Mouse (Mus musculus) MEL (cell line): ENCODE measurements around the gene Rrp12. TPM values are rescaled to one million over a fixed set of nuclear protein-coding genes. Genes with fewer than 3 reads are reported as not detected.

Experiments used
- DNase-seq: peaks from one replicate; pipeline ENCODE4 v3.0.0; 2011; ENCODE audit warnings: low read depth, low spot score
- H3K27ac ChIP-seq: 2 replicates; pipeline ENCODE4 v1.5.1; 2012; ENCODE audit warnings: low read depth, mild to moderate bottlenecking, control low read depth, low read length, moderate library complexity; ENCODE audit not compliant: control insufficient read depth
- H3K27me3 ChIP-seq, 2 experiments: fragments of 150-350 bp in 1 of 2; sonication (generic) in 1 of 2; 2 replicates each; pipeline ENCODE4 v1.6.1; 2012; ENCODE audit warnings: low read length in 2 of 2, mild to moderate bottlenecking in 2 of 2, improper control_type of control experiment in 1 of 2, moderate library complexity in 1 of 2; ENCODE audit not compliant: insufficient read depth in 2 of 2, control insufficient read depth in 1 of 2
- H3K36me3 ChIP-seq, 2 experiments: 2 replicates each; pipeline ENCODE4 v1.6.1; 2012 to 2014; ENCODE audit warnings: low read length in 2 of 2, improper control_type of control experiment in 1 of 2, inconsistent platforms in 1 of 2, mild to moderate bottlenecking in 1 of 2; ENCODE audit not compliant: insufficient read depth in 2 of 2, control insufficient read depth in 1 of 2
- H3K4me1 ChIP-seq, 2 experiments: fragments of 150-350 bp in 1 of 2; sonication (generic) in 1 of 2; 2 replicates each; pipeline ENCODE4 v1.6.1; 2012; ENCODE audit warnings: low read length in 2 of 2, improper control_type of control experiment in 1 of 2, mild to moderate bottlenecking in 1 of 2; ENCODE audit not compliant: insufficient read depth in 2 of 2, control insufficient read depth in 1 of 2
- H3K4me3 ChIP-seq, 2 experiments: fragments of 150-350 bp in 1 of 2; sonication (generic) in 1 of 2; 2 replicates each; pipeline ENCODE4 v1.5.1; 2012; ENCODE audit warnings: low read depth in 2 of 2, low read length in 2 of 2, mild to moderate bottlenecking in 2 of 2, moderate library complexity in 2 of 2, control low read depth in 1 of 2, improper control_type of control experiment in 1 of 2; ENCODE audit not compliant: control insufficient read depth in 1 of 2, insufficient read depth in 1 of 2
- H3K79me2 ChIP-seq: 2 replicates; pipeline ENCODE4 v1.6.1; 2012; ENCODE audit warnings: mild to moderate bottlenecking, low read length, moderate library complexity; ENCODE audit not compliant: control insufficient read depth, poor library complexity, insufficient read depth
- H3K9ac ChIP-seq: 2 replicates; pipeline ENCODE4 v1.6.1; 2012; ENCODE audit warnings: low read depth, mild to moderate bottlenecking, control low read depth, low read length, moderate library complexity; ENCODE audit not compliant: control insufficient read depth, poor library complexity, severe bottlenecking
- H3K9me3 ChIP-seq: fragments of 150-350 bp; sonication (generic); replicated peaks from 2 replicates; pipeline ENCODE4 v1.6.1; 2012; ENCODE audit warnings: mild to moderate bottlenecking, low read length, improper control_type of control experiment, moderate library complexity; ENCODE audit not compliant: insufficient read depth
- CHD2 ChIP-seq: IDR thresholded peaks from 2 replicates; pipeline ENCODE4 v1.6.1; 2011; ENCODE audit warnings: low read length, improper control_type of control experiment
- CTCF ChIP-seq, 3 experiments: IDR thresholded peaks in 2 of 3; conservative IDR thresholded peaks in 1 of 3; 2 replicates each; pipeline ENCODE4 v1.5.1; 2011 to 2012; ENCODE audit warnings: low read length in 3 of 3, low read depth in 2 of 3, mild to moderate bottlenecking in 2 of 3, improper control_type of control experiment in 1 of 3, inconsistent platforms in 1 of 3, mixed read lengths in 1 of 3, moderate library complexity in 1 of 3; ENCODE audit not compliant: control insufficient read depth in 1 of 3, insufficient read depth in 1 of 3, poor library complexity in 1 of 3, severe bottlenecking in 1 of 3
- ELF1 ChIP-seq: IDR thresholded peaks from 2 replicates; pipeline ENCODE4 v1.6.1; 2014; ENCODE audit warnings: low read depth, mild to moderate bottlenecking, inconsistent platforms, low read length, improper control_type of control experiment, moderate library complexity
- ETS1 ChIP-seq: IDR thresholded peaks from 2 replicates; pipeline ENCODE4 v1.6.1; 2012; ENCODE audit warnings: low read depth, mild to moderate bottlenecking, inconsistent platforms, low read length, improper control_type of control experiment, moderate library complexity
- GATA1 ChIP-seq: IDR thresholded peaks from 2 replicates; pipeline ENCODE4 v1.6.1; 2011; ENCODE audit warnings: low read depth, low read length, improper control_type of control experiment
- JUND ChIP-seq: IDR thresholded peaks from 2 replicates; pipeline ENCODE4 v1.6.1; 2011; ENCODE audit warnings: low read depth, mild to moderate bottlenecking, improper control_type of control experiment, low read length
- MAFK ChIP-seq: IDR thresholded peaks from 2 replicates; pipeline ENCODE4 v1.6.1; 2011; ENCODE audit warnings: low read depth, mild to moderate bottlenecking, low read length, improper control_type of control experiment, borderline replicate concordance
- MAX ChIP-seq: IDR thresholded peaks from 2 replicates; pipeline ENCODE4 v1.6.1; 2011; ENCODE audit warnings: low read length, improper control_type of control experiment
- MAZ ChIP-seq: IDR thresholded peaks from 2 replicates; pipeline ENCODE4 v1.6.1; 2012; ENCODE audit warnings: low read depth, mild to moderate bottlenecking, inconsistent platforms, low read length, improper control_type of control experiment
- MXI1 ChIP-seq: IDR thresholded peaks from 2 replicates; pipeline ENCODE4 v1.6.1; 2011; ENCODE audit warnings: mild to moderate bottlenecking, low read depth, low read length, improper control_type of control experiment
- MYB ChIP-seq: IDR thresholded peaks from 2 replicates; pipeline ENCODE4 v1.6.1; 2011; ENCODE audit warnings: mild to moderate bottlenecking, low read depth, low read length, improper control_type of control experiment
- NELFE ChIP-seq: IDR thresholded peaks from 2 replicates; pipeline ENCODE4 v1.6.1; 2011; ENCODE audit warnings: low read depth, low read length, improper control_type of control experiment
- POLR2A ChIP-seq, 2 experiments: IDR thresholded peaks; 2 replicates each; pipeline ENCODE4 v1.6.1; 2011 to 2012; ENCODE audit warnings: low read length in 2 of 2, mild to moderate bottlenecking in 2 of 2, control low read depth in 1 of 2, improper control_type of control experiment in 1 of 2, low read depth in 1 of 2, moderate library complexity in 1 of 2; ENCODE audit not compliant: control insufficient read depth in 1 of 2, insufficient read depth in 1 of 2, poor library complexity in 1 of 2
- POLR2AphosphoS5 ChIP-seq: IDR thresholded peaks from 2 replicates; pipeline ENCODE4 v1.6.1; 2012; ENCODE audit warnings: low read depth, borderline replicate concordance, mild to moderate bottlenecking, inconsistent platforms, low read length, moderate library complexity, mixed read lengths
- RAD21 ChIP-seq: IDR thresholded peaks from 2 replicates; pipeline ENCODE4 v1.6.1; 2011; ENCODE audit warnings: mild to moderate bottlenecking, low read depth, low read length, improper control_type of control experiment
- TAL1 ChIP-seq: IDR thresholded peaks from 2 replicates; pipeline ENCODE4 v1.6.1; 2012; ENCODE audit warnings: mild to moderate bottlenecking, inconsistent platforms, low read length, moderate library complexity, mixed read lengths
- TBP ChIP-seq: IDR thresholded peaks from 2 replicates; pipeline ENCODE4 v1.8.0; 2011; ENCODE audit warnings: low read depth, low read length, improper control_type of control experiment
- TCF12 ChIP-seq: IDR thresholded peaks from 2 replicates; pipeline ENCODE4 v1.6.1; 2014; ENCODE audit warnings: low read depth, mild to moderate bottlenecking, inconsistent platforms, low read length, improper control_type of control experiment, moderate library complexity
- UBTF ChIP-seq: IDR thresholded peaks from 2 replicates; pipeline ENCODE4 v1.6.1; 2012; ENCODE audit warnings: low read depth, mild to moderate bottlenecking, inconsistent platforms, low read length, improper control_type of control experiment, moderate library complexity, borderline replicate concordance; ENCODE audit not compliant: insufficient read depth
- ZKSCAN1 ChIP-seq: IDR thresholded peaks from 2 replicates; pipeline ENCODE4 v1.6.1; 2012; ENCODE audit warnings: low read depth, mild to moderate bottlenecking, inconsistent platforms, low read length, improper control_type of control experiment, moderate library complexity
- ZMIZ1 ChIP-seq: IDR thresholded peaks from 2 replicates; pipeline ENCODE4 v1.6.1; 2012; ENCODE audit warnings: low read depth, mild to moderate bottlenecking, inconsistent platforms, low read length, improper control_type of control experiment, moderate library complexity
- polyA plus RNA-seq, 2 experiments: library from polyadenylated mRNA; stranded (reverse) in 1 of 2; unstranded in 1 of 2; fragments of >175 nt in 1 of 2; fragments of >200 nt in 1 of 2; gene quantifications; 2 replicates each; pipeline versions ENCODE4 v1.2.1 to v1.2.4; 2012; ENCODE audit warnings: low replicate concordance in 2 of 2, low read depth in 1 of 2; ENCODE audit not compliant: insufficient read length in 2 of 2, insufficient read depth in 1 of 2, missing spikeins in 1 of 2
- total RNA-seq: library from RNA; depleted of rRNA; stranded (reverse); fragments of 300-350 nt; gene quantifications from 2 replicates; pipeline ENCODE4 v1.2.3, GENCODE M21; 2012

Rrp12 gene
- total and polyA plus RNA-seq, 3 experiments: 44.5 to 134 (median 106) TPM

DNA sequence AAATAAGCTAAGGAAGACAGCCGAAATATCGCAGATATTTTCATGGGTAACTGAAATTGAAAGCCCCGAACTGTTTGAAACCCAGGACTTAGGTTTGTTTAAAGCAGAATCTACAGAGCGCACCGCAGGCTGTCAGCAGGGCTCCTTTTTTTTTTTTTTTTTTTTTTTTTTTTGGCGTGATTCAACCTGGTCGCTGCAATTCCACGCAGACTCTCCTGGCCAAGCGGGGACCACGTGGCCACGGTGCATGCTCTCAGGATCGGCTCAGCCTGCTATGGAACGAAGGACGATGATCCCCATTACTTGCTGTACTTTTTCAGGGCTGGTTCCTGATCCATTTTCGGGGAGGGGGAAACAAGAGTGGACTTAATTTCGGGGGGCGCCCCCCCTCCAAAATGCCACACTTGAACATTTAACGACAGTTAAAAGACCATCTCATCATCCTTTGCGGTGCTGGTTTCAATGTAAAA lies 64.8 kb downstream of the Rrp12 start (continued):
- TF ChIP-seq ZKSCAN1: no peak
- no peak for TF ChIP-seq MAFK
- TF ChIP-seq TBP: peak; percentile 63
- no peak for TF ChIP-seq CHD2
- TF ChIP-seq TAL1: no peak
- no peak for TF ChIP-seq JUND
- TF ChIP-seq GATA1: no peak
- TF ChIP-seq ETS1: 0 out of 2 replicates have a peak, but pooled peaks have one; percentile 39
- no peak for TF ChIP-seq MYB
- no peak for TF ChIP-seq RAD21
- TF ChIP-seq TCF12: no peak
- TF ChIP-seq MXI1: peak; percentile 99
- TF ChIP-seq POLR2AphosphoS5: no peak
- TF ChIP-seq, all 39 proteins: peak for 17

DNA sequence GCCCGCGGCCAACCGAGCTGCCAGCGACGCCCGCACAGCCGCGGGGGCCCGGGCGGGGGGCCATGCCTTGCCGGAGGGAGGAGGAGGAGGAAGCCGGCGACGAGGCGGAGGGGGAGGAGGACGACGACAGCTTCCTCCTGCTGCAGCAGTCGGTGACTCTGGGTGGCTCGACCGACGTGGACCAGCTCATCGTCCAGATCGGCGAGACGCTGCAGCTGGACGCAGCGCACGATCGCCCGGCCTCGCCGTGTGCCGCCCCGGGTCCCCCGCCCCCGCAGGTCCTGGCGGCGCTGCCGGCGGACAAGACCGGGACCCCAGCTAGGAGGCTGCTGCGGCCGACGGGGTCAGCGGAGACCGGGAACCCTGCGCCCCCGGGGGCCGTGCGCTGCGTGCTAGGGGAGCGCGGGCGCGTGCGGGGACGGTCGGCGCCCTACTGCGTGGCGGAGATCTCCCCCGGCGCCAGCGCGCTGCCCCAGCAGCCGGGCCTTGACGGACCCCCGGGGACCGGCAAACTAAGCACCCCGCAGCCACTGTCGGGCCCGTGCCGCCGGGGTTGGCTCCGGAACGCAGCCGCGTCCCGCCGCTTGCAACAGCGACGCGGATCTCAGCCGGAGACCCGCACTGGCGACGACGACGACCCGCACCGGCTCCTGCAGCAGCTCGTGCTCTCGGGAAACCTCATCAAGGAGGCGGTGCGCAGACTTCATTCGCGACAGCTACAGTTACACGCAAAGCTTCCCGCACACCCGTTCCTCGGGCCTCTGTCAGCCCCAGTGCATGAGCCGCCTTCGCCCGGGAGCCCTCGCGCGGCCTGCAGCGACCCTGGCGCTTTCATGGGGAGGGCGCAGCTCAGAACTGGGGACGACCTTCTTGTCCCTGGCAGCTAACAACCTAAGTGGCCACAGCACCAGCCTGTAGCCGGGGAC lies 65.6 kb downstream of the Rrp12 start:
- TF ChIP-seq CTCF (IDR thresholded peaks at IDR 0.05 in 2 of 3, conservative IDR thresholded peaks at IDR 0.05 in 1 of 3; ENCODE audit: control insufficient read depth in 1 of 3, insufficient read depth in 1 of 3, low read depth in 2 of 3, low read length in 3 of 3, poor library complexity in 1 of 3, severe bottlenecking in 1 of 3) (no peak), ELF1 (no peak), POLR2A (IDR thresholded peaks at IDR 0.05; ENCODE audit: control insufficient read depth in 1 of 2, insufficient read depth in 1 of 2, low read depth in 1 of 2, low read length in 2 of 2, poor library complexity in 1 of 2) (peak; percentile 45 to 62; a peak in 2 of 4 replicates), TCF12 (0 out of 2 replicates have a peak, but pooled peaks have one; percentile 6), NELFE (peak; percentile 59; the same call in 1 of the 2 replicates), MAX (peak; percentile 18; the same call in 1 of the 2 replicates), ZMIZ1 (peak; percentile 77; the same call in 1 of the 2 replicates), UBTF (peak; percentile 75; the same call in 1 of the 2 replicates), RAD21 (no peak), MAZ (peak; percentile 41; the same call in 1 of the 2 replicates)

More for the DNA sequence above, 65.6 kb downstream of the Rrp12 start:
- peak overlapping the region; percentile 95 for H3K9ac ChIP-seq
- H3K9me3 ChIP-seq: no peaks in the 10 kb centered on the region
- no peaks in the 10 kb centered on the region for H3K27me3 ChIP-seq
- peak; percentile 85 for DNase-seq
- peak overlapping the region; percentile 94 for H3K27ac ChIP-seq
- peaks cover 16 to 33% of the 10 kb centered on the region in 2 experiments for H3K4me1 ChIP-seq
- H3K79me2 ChIP-seq: peaks cover 31% of the 10 kb centered on the region
- H3K4me3 ChIP-seq: peak overlapping the region; percentile 78 to 83
- H3K36me3 ChIP-seq: peaks cover 0 to 34% of the 10 kb centered on the region in 2 experiments; a peak in 2 of 4 replicates
